Mouse (Mus musculus) macrophage (primary cell): ENCODE data around the gene Xrra1. TPM values are rescaled to one million over a fixed set of nuclear protein-coding genes. Genes with fewer than 3 reads are reported as not detected.
"Not testable (repeated sequence)": the region's sequence is repeated elsewhere in the genome, so short reads cannot be mapped to it uniquely, and the experiment has no call there.

Experiments
- H3K27ac ChIP-seq: fragments of 350-480 bp; formaldehyde crosslinking; 2 replicates; pipeline ENCODE4 v1.9.0; 2021
- H3K36me3 ChIP-seq: fragments of 350-480 bp; formaldehyde crosslinking; 2 replicates; pipeline ENCODE4 v1.9.0; 2021; ENCODE audit errors: inconsistent target
- H3K4me3 ChIP-seq: fragments of 350-480 bp; formaldehyde crosslinking; 2 replicates; pipeline ENCODE4 v1.9.0; 2021; ENCODE audit errors: inconsistent target
- H3K79me2 ChIP-seq: fragments of 350-480 bp; formaldehyde crosslinking; 2 replicates; pipeline ENCODE4 v1.9.0; 2021; ENCODE audit errors: inconsistent target
- WGBS: methylation state at CpG from one replicate; pipeline ENCODE4 v1.1.7; 2026; ENCODE audit warnings: inconsistent platforms; ENCODE audit not compliant: missing documents; 5-methylcytosine and 5-hydroxymethylcytosine counted together
- polyA plus RNA-seq: library from polyadenylated mRNA; stranded (reverse); fragments of 250-400 nt; gene quantifications from 3 replicates; pipeline ENCODE4 v1.2.4, GENCODE M21; 2018; ENCODE audit warnings: inconsistent platforms

Xrra1 gene
- polyA plus RNA-seq, 1 experiment from 2014 or later, result 0.11 TPM

DNA sequence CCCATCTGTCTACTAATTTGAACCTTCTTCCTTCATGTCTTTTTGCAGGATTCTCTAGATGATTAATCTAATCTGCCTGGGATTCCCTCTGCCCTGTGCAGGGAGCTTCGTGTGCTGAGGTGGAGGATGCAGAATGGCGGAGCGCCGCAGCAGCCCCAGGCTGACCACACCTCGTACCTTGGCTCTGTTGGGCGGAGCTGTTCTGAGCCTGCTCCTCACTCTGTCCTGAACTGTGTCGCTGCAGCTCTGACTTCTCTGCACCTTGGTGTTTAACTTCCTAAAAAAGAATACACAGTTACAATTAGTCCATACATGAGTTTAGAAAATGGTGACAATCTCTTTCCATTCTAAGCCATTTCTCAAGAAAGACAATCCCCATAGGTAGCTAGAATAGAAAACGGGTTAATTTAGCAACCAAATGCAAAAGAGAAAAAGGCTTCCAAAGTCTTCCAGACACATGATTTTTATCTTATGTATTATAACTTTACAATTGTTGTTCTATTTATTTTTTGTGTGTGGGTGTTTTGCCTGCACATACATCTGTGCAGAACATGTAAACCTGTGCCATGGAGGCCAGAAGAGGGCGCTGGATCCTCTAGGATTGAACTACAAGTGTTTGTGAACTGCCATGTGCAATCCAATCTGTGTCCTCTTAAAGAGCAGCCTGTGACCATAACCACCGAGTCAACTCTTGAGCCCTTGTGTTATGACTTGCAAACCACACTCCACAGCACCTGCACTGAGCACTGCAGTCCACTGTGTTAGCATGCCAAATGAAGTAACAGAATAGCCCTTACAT is 68.2 kb downstream of the Xrra1 start:
- H3K4me3 ChIP-seq, result no peak overlapping the region
- peaks cover 59% of the 10 kb centered on the region for H3K36me3 ChIP-seq
- WGBS, result 79% methylated on average over 10 of the region's 10 CpGs
- no peaks in the 10 kb centered on the region for H3K79me2 ChIP-seq
- H3K27ac ChIP-seq, result no peak overlapping the region

DNA sequence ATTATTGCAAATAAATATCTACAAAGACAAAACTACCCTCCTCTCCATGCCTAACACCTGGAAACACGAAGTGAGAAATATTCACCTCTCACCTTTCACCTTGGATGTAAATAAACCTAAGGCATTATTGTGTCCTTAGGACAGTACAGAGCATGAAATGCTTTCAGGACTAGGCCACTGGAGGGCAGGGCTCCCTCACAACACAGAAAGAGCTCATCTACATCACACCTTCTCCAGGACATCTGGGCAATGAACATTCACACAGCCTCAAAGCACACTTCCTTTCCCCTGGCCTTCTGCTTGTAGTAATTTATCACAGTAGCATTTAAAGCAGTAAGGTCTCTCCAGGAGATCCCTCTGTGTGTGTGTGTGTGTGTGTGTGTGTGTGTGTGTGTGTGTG is 76.8 kb downstream of the Xrra1 start:
- Histone ChIP-seq H3K79me2 (no peaks in the 10 kb centered on the region), H3K4me3 (no peak overlapping the region), H3K36me3 (peaks cover 61% of the 10 kb centered on the region), H3K27ac (no peak overlapping the region)
- 100% methylated on average over 1 of the region's 1 CpGs for WGBS

DNA sequence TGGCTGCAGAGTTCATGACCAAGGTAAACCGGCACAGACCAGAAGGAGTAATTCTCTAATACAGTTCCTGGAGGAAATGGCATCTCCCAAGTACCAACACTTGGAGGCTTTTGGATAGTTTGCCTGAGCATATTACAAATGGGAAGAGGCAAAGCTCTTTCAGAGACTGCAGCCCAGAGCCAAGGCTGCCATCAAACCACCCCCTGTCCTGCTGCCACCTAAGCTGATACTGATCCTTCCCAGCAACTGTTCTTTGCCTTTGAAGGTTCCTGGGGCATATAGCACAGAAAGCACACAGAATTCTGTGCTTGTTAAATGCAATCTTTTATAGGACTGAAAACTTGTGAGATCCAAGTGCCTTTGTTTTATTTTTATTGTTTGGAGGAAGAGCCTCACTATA is 81.8 kb downstream of the Xrra1 start:
- Histone ChIP-seq H3K36me3 (peaks cover 61% of the 10 kb centered on the region), H3K4me3 (no peak overlapping the region), H3K27ac (no peak overlapping the region), H3K79me2 (no peaks in the 10 kb centered on the region)
- WGBS, result 100% methylated on average over 1 of the region's 1 CpGs

DNA sequence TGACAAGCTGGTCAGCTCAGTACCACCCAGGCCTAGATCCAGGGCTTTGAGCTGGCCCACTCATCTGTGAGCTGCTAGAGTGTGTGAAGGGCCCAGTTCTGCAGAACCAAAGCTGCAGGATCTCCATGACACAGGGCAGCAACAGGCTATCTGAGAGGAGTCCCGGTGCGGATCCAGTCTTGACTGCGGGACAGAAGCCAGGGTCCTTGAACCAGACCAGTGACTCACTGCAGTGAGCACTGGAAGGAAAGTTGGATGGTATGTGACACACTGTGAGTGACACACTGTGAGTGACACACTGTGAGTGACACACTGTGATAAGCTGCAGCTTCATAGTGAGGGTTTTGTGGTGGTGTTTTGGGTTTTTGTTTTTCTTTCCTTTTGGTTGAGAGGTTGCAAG is 85.6 kb downstream of the Xrra1 start:
- Histone ChIP-seq H3K27ac (no peak overlapping the region), H3K4me3 (no peak overlapping the region), H3K36me3 (peaks cover 57% of the 10 kb centered on the region), H3K79me2 (no peaks in the 10 kb centered on the region)
- WGBS, result 97% methylated on average over 3 of the region's 3 CpGs

DNA sequence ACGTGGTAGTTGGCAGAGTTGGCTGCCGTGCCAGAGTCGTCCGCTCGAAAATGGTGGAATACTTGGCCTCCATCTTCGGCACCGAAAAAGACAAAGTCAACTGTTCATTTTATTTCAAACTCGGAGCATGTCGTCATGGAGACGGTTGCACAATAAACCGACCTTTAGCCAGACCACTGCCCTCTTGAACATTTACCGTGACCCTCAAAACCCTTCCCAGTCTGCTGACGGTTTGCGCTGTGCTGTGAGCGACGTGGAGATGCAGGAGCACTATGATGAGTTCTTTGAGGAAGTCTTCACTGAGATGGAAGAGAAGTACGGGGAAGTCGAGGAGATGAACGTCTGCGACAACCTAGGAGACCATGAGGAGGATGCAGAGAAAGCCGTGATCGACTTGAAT is 86.1 kb downstream of the Xrra1 start:
- WGBS, result 95% methylated on average over 15 of the region's 22 CpGs
- peaks cover 60% of the 10 kb centered on the region for H3K36me3 ChIP-seq
- H3K4me3 ChIP-seq, H3K27ac ChIP-seq, H3K79me2 ChIP-seq: not testable (repeated sequence)

DNA sequence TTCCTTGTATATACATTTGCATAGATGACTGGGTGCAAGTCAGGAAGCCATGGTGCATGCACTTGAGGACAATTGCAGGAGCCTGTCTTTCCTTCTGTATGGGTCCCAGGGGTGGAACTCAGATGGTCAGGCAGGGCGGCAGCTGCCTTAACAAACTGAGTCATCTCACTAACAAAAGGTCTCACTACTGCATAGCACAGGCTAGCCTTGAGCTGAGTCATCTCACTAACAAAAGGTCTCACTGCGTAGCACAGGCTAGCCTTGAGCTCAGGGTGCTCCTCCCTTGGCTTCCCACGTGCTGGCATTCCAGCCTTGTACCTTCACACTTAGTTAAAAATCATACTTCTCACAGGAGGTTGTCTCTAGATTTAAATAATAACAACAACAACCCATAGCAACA is 87.0 kb downstream of the Xrra1 start:
- Histone ChIP-seq H3K4me3 (no peak overlapping the region), H3K27ac (no peak overlapping the region; the same call in 1 of the 2 replicates), H3K36me3 (peaks cover 50% of the 10 kb centered on the region), H3K79me2 (no peaks in the 10 kb centered on the region)
- WGBS, result 97% methylated on average over 3 of the region's 3 CpGs

DNA sequence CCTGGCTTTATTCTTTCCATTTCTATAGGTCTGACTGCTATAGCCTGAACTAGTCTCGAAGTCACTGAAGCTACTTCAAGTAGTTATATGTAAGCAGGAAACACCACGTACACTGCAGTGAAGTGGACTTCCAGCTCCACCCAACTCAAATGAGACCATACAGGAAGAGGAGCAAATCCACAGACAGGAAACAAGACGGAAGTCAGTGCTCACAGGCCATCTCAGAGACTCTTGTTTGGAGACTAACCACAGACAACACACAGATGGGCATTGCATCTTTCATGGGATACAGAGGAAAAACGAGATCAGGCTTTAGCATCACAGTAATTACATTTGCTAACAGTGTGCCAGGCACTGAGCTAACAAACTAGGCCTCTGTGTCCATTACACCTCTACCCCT is 87.4 kb downstream of the Xrra1 start:
- Histone ChIP-seq H3K79me2 (no peaks in the 10 kb centered on the region), H3K36me3 (peaks cover 46% of the 10 kb centered on the region), H3K4me3 (no peak overlapping the region), H3K27ac (peak overlapping the region; percentile 29; the same call in 1 of the 2 replicates)
- 58% methylated on average over 4 of the region's 4 CpGs for WGBS

DNA sequence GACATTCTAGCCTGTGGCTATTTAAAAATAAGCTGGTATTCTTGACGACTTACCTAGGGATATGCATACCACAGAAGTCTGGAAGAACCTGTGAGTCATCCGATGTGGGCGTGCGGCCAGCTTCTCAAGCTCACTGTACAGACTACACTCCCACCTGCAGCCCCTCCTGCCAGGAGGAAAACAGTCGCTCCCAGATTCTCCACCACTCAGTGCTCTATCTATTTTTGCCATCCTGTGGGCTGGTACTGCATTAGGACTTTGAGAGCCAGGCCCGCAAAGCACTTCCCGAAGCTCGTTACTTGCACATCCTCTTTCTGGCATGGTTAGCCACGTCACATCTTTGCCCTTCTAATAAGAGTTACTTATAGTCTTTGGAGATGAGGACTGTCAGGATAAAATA is 88.4 kb downstream of the Xrra1 start:
- no peak overlapping the region for H3K4me3 ChIP-seq
- H3K27ac ChIP-seq, result 0 out of 2 replicates have a peak overlapping the region, but pooled peaks have one; percentile 29
- H3K79me2 ChIP-seq, result peaks cover 9% of the 10 kb centered on the region; the same call in 1 of the 2 replicates
- WGBS, result 28% methylated on average over 9 of the region's 9 CpGs
- H3K36me3 ChIP-seq, result peaks cover 41% of the 10 kb centered on the region

DNA sequence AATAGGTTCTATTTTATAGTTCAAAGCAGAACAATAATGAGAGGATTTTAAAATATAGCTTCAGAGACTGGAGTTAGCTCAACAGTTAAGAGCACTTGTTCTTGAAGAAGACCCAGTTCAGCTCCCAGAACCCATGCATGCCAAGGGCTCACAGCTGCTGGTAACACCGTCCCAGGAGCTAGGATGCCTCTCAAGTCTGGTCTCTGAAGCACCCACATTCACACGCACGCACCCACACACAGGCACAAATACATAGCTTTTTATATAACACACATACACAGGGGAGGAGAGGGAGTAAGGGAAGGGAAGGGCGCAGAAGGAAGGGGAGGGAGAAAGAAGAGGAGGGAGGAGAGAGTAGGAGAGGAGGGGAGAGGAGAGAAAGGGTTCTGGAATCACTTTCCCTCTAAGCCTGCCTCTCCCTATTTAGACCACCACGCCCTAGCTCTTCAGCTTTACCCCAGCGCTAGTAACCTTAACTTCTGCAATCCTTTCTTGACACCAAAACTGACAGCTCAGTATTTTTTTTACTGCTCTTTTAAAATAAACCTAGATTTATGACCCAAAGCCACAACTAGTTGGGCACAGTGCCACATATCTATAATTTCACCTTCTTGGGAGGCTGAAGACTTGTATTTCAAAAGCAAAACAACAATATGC is 94.7 kb downstream of the Xrra1 start:
- H3K79me2 ChIP-seq, result peaks cover 65% of the 10 kb centered on the region
- H3K27ac ChIP-seq, result peak overlapping the region; percentile 31
- 52% methylated on average over 6 of the region's 6 CpGs for WGBS

DNA sequence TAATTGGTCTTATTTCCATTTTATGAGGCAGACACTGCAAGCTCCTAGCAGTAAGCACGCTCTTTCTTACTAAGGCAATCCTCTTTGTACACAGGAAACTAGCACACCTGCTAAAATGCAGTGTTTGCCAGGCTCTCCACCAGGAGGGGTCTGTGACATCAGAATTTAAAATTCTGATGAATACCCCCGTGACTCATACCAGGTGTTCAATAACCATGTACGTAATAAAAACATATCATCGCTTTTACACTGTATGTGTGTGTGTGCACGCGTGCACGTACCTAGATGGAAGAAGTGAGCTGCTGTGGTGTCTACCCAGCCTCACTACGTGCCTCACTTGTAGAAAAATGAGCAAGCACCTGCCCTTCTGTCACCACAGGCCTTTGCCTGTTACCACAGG is 95.3 kb downstream of the Xrra1 start:
- Histone ChIP-seq H3K36me3 (peaks cover 16% of the 10 kb centered on the region; the same call in 1 of the 2 replicates), H3K4me3 (no peak overlapping the region), H3K79me2 (peaks cover 72% of the 10 kb centered on the region), H3K27ac (peak overlapping the region; percentile 31; the same call in 1 of the 2 replicates)
- 96% methylated on average over 8 of the region's 8 CpGs for WGBS

More for the DNA sequence above, 94.7 kb downstream of the Xrra1 start:
- H3K4me3 ChIP-seq, result no peak overlapping the region
- peaks cover 16% of the 10 kb centered on the region; the same call in 1 of the 2 replicates for H3K36me3 ChIP-seq

DNA sequence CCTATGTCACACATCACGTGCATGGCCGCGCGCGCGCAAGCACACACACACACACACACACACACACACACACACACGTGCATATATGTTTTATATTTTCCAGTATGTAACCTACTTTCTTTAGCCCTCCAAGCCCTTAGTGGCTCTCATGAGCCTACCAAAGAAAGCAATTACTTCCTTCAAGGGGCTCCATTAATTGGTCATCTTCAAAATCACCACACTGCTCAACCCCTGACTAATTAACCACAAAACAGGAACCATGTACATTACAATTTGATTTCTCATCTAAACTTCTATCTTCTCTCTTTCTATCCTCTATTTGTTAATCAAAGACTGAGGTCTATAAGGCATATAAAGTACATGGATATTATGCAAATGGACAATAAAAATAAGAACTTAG is 97.2 kb downstream of the Xrra1 start:
- Histone ChIP-seq H3K79me2 (peaks cover 89% of the 10 kb centered on the region), H3K4me3 (no peak overlapping the region), H3K27ac (peak overlapping the region; percentile 31; the same call in 1 of the 2 replicates), H3K36me3 (peaks cover 13% of the 10 kb centered on the region; the same call in 1 of the 2 replicates)
- WGBS, result 95% methylated on average over 7 of the region's 7 CpGs

DNA sequence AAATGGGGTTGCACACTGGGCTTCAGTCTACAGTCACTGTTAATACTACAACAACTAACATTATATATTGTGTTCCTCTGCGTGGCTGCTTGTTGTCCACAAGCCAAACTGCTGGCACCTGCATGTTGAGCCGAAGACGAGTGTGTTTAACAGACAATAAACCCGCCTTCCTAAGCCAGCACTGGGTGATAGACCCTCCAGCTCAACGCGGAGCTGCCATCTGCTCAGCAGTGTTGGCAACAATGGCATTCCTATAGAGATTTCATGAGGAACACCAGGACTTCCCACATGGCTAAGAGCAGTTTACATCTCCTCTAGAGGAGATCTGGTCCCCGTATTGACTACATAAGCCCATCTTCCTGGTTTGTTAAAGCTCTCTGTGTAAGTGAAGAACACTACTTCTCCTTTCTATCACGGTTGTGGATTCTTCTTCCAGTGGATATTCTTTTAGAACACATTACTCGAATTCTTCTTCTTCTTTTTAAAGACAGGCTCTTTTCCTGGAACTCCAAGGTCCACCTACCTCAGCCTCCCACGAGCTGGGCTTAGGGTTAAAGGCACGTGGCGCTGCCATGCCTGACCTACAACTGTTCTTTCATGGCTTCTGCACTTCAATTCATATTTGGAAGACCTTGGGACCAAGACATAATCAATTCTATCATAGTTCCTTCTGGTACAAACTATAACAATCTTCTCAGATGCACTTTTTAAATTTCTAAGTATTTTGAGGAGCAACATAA is 98.5 kb downstream of the Xrra1 start:
- Histone ChIP-seq H3K36me3 (peaks cover 9% of the 10 kb centered on the region; the same call in 1 of the 2 replicates), H3K79me2 (peaks cover 93% of the 10 kb centered on the region), H3K4me3 (no peak overlapping the region), H3K27ac (peak overlapping the region; percentile 31; the same call in 1 of the 2 replicates)
- WGBS, result 61% methylated on average over 12 of the region's 12 CpGs

DNA sequence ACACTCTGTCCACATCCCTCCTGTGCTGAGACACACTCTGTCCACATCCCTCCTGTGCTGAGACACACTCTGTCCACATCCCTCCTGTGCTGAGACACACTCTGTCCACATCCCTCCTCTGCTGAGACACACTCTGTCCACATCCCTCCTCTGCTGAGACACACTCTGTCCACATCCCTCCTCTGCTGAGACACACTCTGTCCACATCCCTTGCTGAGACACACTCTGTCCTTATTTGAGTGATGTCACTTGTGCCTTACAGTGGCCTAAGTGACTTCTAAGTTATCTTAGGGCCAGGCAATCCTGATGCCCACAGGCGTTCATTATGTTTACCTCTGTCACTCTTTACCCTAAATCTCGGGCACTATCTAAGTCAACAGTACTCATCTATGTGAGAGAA is 101.7 kb downstream of the Xrra1 start:
- peaks cover 91% of the 10 kb centered on the region for H3K79me2 ChIP-seq
- H3K27ac ChIP-seq, H3K4me3 ChIP-seq, H3K36me3 ChIP-seq: not testable (repeated sequence)
- 95% methylated on average over 2 of the region's 2 CpGs for WGBS

DNA sequence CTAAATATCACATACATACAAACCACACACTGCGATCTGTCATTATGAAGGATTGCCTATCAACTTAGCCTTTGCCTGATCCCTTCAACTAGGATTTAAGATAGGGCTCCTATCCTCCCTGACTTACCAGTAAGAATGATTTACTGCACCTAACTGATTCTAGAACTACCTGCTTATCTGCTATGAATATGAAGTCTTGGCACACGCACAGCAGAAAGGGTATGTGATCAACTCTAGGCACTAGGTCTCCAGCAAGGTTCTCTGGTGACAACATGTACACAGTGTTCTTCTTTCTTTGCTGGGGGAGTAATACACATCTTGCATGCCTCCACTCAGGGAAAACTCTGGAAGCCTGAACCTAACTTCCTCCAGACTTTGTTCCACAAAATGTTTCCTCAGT is 102.6 kb downstream of the Xrra1 start:
- peak overlapping the region; percentile 96 for H3K27ac ChIP-seq
- no peaks in the 10 kb centered on the region for H3K36me3 ChIP-seq
- H3K79me2 ChIP-seq, result peaks cover 91% of the 10 kb centered on the region
- H3K4me3 ChIP-seq, result no peak overlapping the region
- 100% methylated on average over 2 of the region's 2 CpGs for WGBS
